Mouse (Mus musculus): Measurements from ENCODE around the gene Ing1. TPM values are rescaled to one million over a fixed set of nuclear protein-coding genes. Genes with fewer than 3 reads are reported as not detected.
A peak's percentile ranks its signal among the peaks of the same experiment; 100 is the strongest.
"Not testable (repeated sequence)": the region's sequence is repeated elsewhere in the genome, so short reads cannot be mapped to it uniquely, and the experiment has no call there.

The Ing1 gene
- polyA plus RNA-seq, 1 experiment from 2014 or later, result 35.9 TPM

DNA sequence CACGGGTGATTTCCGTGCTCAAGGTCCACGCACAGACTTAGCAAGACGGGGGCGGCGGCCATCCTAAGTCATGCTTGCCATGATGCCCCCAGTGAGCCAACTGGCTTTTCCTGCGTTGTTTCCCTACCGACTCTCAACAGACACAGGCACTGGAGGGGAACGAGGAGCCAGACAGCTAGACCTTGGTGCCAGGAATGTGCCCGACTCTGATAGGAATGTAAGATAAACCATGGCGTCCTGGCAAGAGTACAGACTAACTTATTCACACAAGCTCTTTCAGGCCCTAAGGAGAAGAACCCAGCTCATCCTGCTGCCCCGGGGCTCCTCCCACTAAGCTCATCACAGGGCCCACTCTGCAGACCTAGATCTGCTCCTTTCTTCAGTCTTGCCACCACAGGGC lies 13.3 kb upstream of the Ing1 start:
- peaks cover 50% of the 10 kb centered on the region for H3K36me3 ChIP-seq (ENCODE audit: control insufficient read depth, insufficient read depth, low read length)
- H3K27ac ChIP-seq (replicated peaks; ENCODE audit: low read depth, low read length), result no peak overlapping the region
- WGBS, result 92% methylated on average over 12 of the region's 12 CpGs
- no peak overlapping the region for H3K9ac ChIP-seq (ENCODE audit: low read depth, low read length)
- no peaks in the 10 kb centered on the region for H3K9me3 ChIP-seq (ENCODE audit: control insufficient read depth, low read length)
- no peak overlapping the region for H3K4me3 ChIP-seq (ENCODE audit: low read depth, low read length)
- H3K4me1 ChIP-seq (ENCODE audit: control insufficient read depth, insufficient read depth, low read length), result no peaks in the 10 kb centered on the region
- ATAC-seq (ENCODE audit: low read depth) (no peak), DNase-seq (ENCODE audit: low spot score) (no peak)
- H3K27me3 ChIP-seq (replicated peaks; ENCODE audit: control insufficient read depth, insufficient read depth, low read length), result no peaks in the 10 kb centered on the region
- no peak overlapping the region for H3K4me2 ChIP-seq (ENCODE audit: low read depth, low read length)

DNA sequence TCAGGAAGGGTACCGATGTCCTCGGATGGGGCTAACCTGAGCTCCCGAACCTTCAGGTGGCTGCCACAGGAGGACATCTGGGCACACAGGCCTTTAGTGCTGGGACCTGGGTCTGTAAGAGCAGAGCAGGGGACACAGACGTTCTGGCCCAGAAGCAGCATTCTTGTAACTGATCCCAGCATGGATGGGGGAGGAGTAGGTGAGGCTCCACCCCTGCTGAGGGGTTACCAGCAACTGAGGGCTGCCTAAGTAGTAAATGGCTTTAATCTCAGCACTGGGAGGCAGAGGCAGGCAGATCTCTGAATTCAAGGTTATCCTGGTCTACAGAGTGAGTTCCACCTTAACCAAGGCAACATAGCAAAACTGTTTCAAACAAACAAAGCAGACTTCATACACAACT lies 12.5 kb upstream of the Ing1 start:
- Histone ChIP-seq H3K36me3 (ENCODE audit: control insufficient read depth, insufficient read depth, low read length) (peaks cover 52% of the 10 kb centered on the region), H3K4me3 (ENCODE audit: low read depth, low read length) (no peak overlapping the region), H3K27ac (replicated peaks; ENCODE audit: low read depth, low read length) (no peak overlapping the region), H3K27me3 (replicated peaks; ENCODE audit: control insufficient read depth, insufficient read depth, low read length) (no peaks in the 10 kb centered on the region), H3K9ac (ENCODE audit: low read depth, low read length) (no peak overlapping the region), H3K4me2 (ENCODE audit: low read depth, low read length) (no peak overlapping the region), H3K4me1 (ENCODE audit: control insufficient read depth, insufficient read depth, low read length) (no peaks in the 10 kb centered on the region), H3K9me3 (ENCODE audit: control insufficient read depth, low read length) (no peaks in the 10 kb centered on the region)
- DNase-seq (ENCODE audit: low spot score) (no peak), ATAC-seq (ENCODE audit: low read depth) (no peak)
- WGBS, result 85% methylated on average over 4 of the region's 4 CpGs

DNA sequence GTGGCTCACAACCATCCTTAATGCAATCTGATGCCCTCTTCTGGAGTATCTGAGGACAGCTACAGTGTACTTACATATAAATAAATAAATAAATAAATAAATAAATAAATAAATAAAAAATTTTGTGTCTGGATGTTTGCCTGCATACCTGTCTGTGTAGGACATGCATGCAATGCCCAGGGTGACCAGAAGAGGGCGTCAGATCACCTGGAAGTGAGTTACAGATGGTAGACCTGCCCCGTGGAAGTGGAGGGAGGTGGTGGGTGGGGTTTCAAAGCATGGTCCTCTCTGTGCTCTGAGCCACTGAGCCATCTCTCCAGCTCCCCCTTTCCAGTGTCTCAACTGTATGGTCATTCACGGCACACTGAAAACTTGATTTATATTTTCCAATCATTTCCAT lies 11.0 kb upstream of the Ing1 start:
- Histone ChIP-seq H3K4me2 (ENCODE audit: low read depth, low read length) (no peak overlapping the region), H3K27ac (replicated peaks; ENCODE audit: low read depth, low read length) (no peak overlapping the region), H3K27me3 (replicated peaks; ENCODE audit: control insufficient read depth, insufficient read depth, low read length) (no peaks in the 10 kb centered on the region), H3K4me3 (ENCODE audit: low read depth, low read length) (no peak overlapping the region), H3K4me1 (ENCODE audit: control insufficient read depth, insufficient read depth, low read length) (no peaks in the 10 kb centered on the region), H3K36me3 (ENCODE audit: control insufficient read depth, insufficient read depth, low read length) (peaks cover 49% of the 10 kb centered on the region), H3K9ac (ENCODE audit: low read depth, low read length) (no peak overlapping the region), H3K9me3 (ENCODE audit: control insufficient read depth, low read length) (no peaks in the 10 kb centered on the region)
- ATAC-seq (ENCODE audit: low read depth) (no peak), DNase-seq (ENCODE audit: low spot score) (no peak)
- 50% methylated on average over 3 of the region's 3 CpGs for WGBS

DNA sequence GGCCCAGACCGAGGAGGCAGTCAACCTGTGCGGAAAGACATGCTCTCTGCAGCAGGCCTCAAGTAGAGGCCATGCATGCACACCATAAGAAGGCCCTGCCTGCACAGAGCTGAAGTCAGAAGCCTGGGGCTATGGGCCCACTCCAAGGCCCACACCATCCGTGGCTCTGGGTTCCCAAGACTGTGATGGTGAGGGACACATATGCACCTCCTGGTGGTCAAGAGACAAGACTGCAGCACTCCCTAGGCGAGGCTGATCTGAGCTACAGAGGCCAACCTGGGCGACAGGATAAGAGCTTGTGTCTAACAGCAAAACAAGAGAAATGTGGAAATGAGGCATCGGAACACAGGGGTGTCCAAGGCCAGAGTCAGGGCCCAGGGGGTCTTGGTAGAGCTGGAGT lies 8.3 kb upstream of the Ing1 start:
- Histone ChIP-seq H3K27ac (replicated peaks; ENCODE audit: low read depth, low read length) (no peak overlapping the region), H3K4me2 (ENCODE audit: low read depth, low read length) (no peak overlapping the region), H3K27me3 (replicated peaks; ENCODE audit: control insufficient read depth, insufficient read depth, low read length) (no peaks in the 10 kb centered on the region), H3K4me3 (ENCODE audit: low read depth, low read length) (no peak overlapping the region), H3K9me3 (ENCODE audit: control insufficient read depth, low read length) (no peaks in the 10 kb centered on the region), H3K4me1 (ENCODE audit: control insufficient read depth, insufficient read depth, low read length) (peaks cover 9% of the 10 kb centered on the region), H3K36me3 (ENCODE audit: control insufficient read depth, insufficient read depth, low read length) (peaks cover 25% of the 10 kb centered on the region), H3K9ac (ENCODE audit: low read depth, low read length) (no peak overlapping the region)
- 66% methylated on average over 6 of the region's 6 CpGs for WGBS
- DNase-seq (ENCODE audit: low spot score) (no peak), ATAC-seq (ENCODE audit: low read depth) (no peak)

DNA sequence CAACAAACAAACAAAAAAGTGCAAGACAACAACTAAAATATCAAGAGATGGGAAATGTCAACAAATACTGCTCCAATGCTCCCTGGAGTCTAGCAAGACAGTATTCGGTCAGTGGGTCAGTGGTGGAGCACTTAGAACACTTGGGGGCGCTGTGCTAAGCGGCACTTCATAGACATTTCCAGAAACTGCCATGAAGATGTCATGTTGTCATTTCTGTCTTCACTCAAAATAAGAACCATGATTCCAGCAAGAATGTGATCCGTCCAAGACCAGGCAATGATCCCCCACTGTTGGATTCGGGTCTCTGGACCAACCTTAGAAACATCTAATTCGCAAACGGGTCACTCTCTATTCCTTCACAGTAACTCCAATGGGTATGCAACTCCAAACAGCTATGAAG lies 5.7 kb upstream of the Ing1 start:
- WGBS, result 22% methylated on average over 7 of the region's 7 CpGs
- Histone ChIP-seq H3K4me3 (ENCODE audit: low read depth, low read length) (peak overlapping the region; percentile 70), H3K36me3 (ENCODE audit: control insufficient read depth, insufficient read depth, low read length) (0 out of 2 replicates have a peak, but pooled peaks cover 12% of the 10 kb centered on the region), H3K4me2 (ENCODE audit: low read depth, low read length) (peak overlapping the region; percentile 85), H3K4me1 (ENCODE audit: control insufficient read depth, insufficient read depth, low read length) (peaks cover 19% of the 10 kb centered on the region), H3K27ac (replicated peaks; ENCODE audit: low read depth, low read length) (0 out of 2 replicates have a peak overlapping the region, but pooled peaks have one; percentile 83), H3K9me3 (ENCODE audit: control insufficient read depth, low read length) (no peaks in the 10 kb centered on the region), H3K27me3 (replicated peaks; ENCODE audit: control insufficient read depth, insufficient read depth, low read length) (no peaks in the 10 kb centered on the region), H3K9ac (ENCODE audit: low read depth, low read length) (peak overlapping the region; percentile 78)
- DNase-seq (ENCODE audit: low spot score), result peak; percentile 39
- ATAC-seq (ENCODE audit: low read depth), result no peak

DNA sequence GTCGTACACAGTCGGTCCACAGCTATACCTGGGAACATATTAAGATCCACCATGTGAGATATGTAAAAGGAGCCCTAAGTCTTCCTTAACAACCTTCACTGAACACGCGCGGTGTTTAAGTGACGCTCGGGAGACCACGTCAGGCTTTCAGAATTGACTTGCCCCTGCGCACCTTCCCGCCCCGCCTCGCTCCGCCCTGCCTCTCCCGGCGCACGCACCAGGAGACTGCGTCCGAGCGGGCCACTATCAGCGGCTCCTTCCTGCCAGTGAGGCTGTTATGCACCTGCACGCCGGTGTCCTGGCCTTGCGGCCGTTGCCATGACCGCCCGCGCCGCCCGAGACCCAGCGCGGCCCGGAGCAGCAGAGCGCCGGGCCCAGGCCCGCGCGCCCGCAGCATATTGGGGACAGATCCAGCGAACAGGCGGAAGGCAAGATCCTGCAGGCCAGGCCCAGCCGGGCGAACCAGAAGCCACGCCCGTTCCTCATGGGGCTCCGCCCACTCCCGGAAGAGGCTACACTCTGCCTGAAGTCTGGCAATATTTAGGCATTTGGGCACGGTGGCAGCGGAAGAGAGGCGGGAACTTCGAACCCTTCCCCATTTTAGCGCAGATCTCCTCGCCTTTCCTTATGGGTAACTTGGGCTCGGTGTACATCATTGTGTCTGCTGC lies 5.0 kb upstream of the Ing1 start, which contains the start of gene Cars2:
Cars2 (minus strand) TSS at position 503 of the 668 bp plus-strand sequence.
- H3K9ac ChIP-seq (ENCODE audit: low read depth, low read length), result peak within 1 kb of the TSS; percentile 78
- ATAC-seq (ENCODE audit: low read depth), result peak; percentile 78
- peaks cover 19% of the 10 kb centered on the region for H3K4me1 ChIP-seq (ENCODE audit: control insufficient read depth, insufficient read depth, low read length)
- H3K9me3 ChIP-seq (ENCODE audit: control insufficient read depth, low read length), result no peaks in the 10 kb centered on the region
- peak; percentile 95 for DNase-seq (ENCODE audit: low spot score)
- H3K4me2 ChIP-seq (ENCODE audit: low read depth, low read length), result peak within 1 kb of the TSS; percentile 85
- no peaks in the 10 kb centered on the region for H3K27me3 ChIP-seq (replicated peaks; ENCODE audit: control insufficient read depth, insufficient read depth, low read length)
- H3K36me3 ChIP-seq (ENCODE audit: control insufficient read depth, insufficient read depth, low read length), result 0 out of 2 replicates have a peak, but pooled peaks cover 12% of the 10 kb centered on the region
- H3K27ac ChIP-seq (replicated peaks; ENCODE audit: low read depth, low read length), result peak within 1 kb of the TSS; percentile 83
- H3K4me3 ChIP-seq (ENCODE audit: low read depth, low read length), result peak within 1 kb of the TSS; percentile 70
- 0% methylated on average over 27 of the region's 53 CpGs for WGBS

DNA sequence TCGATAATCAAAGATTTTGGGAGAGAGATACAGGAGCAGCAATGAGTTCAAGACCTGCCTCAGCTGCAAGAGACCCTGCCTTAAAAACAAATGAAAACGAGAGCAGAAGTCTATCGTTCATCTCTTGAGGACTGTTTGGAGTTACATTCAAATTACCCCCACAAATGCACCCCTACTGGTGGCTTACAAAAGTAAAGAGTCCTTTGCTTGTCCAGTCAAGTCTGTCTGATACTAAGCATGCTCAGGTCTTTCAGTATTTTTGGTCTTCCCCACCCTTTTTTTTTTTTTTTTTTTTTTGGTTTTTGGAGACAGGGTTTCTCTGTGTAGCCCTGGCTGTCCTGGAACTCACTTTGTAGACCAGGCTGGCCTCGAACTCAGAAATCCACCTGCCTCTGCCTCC lies 3.9 kb upstream of the Ing1 start:
- 87% methylated on average over 3 of the region's 4 CpGs for WGBS
- not testable (repeated sequence) for H3K27ac ChIP-seq (replicated peaks; ENCODE audit: low read depth, low read length); H3K9me3 ChIP-seq (ENCODE audit: control insufficient read depth, low read length); H3K4me3 ChIP-seq (ENCODE audit: low read depth, low read length); H3K27me3 ChIP-seq (replicated peaks; ENCODE audit: control insufficient read depth, insufficient read depth, low read length); ATAC-seq (ENCODE audit: low read depth); H3K9ac ChIP-seq (ENCODE audit: low read depth, low read length); DNase-seq (ENCODE audit: low spot score); H3K4me2 ChIP-seq (ENCODE audit: low read depth, low read length)
- Histone ChIP-seq H3K36me3 (ENCODE audit: control insufficient read depth, insufficient read depth, low read length) (0 out of 2 replicates have a peak, but pooled peaks cover 12% of the 10 kb centered on the region), H3K4me1 (ENCODE audit: control insufficient read depth, insufficient read depth, low read length) (peaks cover 19% of the 10 kb centered on the region)

DNA sequence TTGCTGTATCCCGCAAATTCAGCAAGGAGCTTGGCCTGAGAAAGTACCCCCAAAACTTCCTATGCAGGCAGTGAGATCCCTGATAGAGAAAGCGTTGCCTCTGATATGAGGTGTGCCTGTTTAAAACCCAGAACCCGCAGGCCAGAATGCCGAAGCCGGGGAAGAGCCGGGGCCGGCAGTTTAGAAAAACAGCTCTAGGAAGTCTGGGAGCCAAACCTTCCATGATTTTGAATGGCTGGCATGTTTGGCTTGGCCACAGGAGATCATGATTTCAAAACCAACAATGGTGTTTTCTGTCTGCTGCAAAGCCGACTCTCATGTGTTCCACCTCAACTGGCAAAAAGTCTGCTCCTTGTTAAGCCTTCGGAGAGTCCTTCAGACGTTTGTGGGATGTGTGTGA lies 3.0 kb upstream of the Ing1 start:
- DNase-seq (ENCODE audit: low spot score) (no peak), ATAC-seq (ENCODE audit: low read depth) (no peak)
- H3K36me3 ChIP-seq (ENCODE audit: control insufficient read depth, insufficient read depth, low read length), result 0 out of 2 replicates have a peak, but pooled peaks cover 5% of the 10 kb centered on the region
- no peak overlapping the region for H3K27ac ChIP-seq (replicated peaks; ENCODE audit: low read depth, low read length)
- H3K4me2 ChIP-seq (ENCODE audit: low read depth, low read length), result no peak overlapping the region
- H3K9me3 ChIP-seq (ENCODE audit: control insufficient read depth, low read length), result no peaks in the 10 kb centered on the region
- H3K27me3 ChIP-seq (replicated peaks; ENCODE audit: control insufficient read depth, insufficient read depth, low read length), result no peaks in the 10 kb centered on the region
- no peak overlapping the region for H3K4me3 ChIP-seq (ENCODE audit: low read depth, low read length)
- WGBS, result 64% methylated on average over 10 of the region's 10 CpGs
- H3K4me1 ChIP-seq (ENCODE audit: control insufficient read depth, insufficient read depth, low read length), result peaks cover 19% of the 10 kb centered on the region
- H3K9ac ChIP-seq (ENCODE audit: low read depth, low read length), result no peak overlapping the region

Measured in embryonic facial prominence, embryonic 14.5 days (tissue).